Comparison of ENCODE assay signal across 8 mouse cellular contexts in the genomic region with DNA sequence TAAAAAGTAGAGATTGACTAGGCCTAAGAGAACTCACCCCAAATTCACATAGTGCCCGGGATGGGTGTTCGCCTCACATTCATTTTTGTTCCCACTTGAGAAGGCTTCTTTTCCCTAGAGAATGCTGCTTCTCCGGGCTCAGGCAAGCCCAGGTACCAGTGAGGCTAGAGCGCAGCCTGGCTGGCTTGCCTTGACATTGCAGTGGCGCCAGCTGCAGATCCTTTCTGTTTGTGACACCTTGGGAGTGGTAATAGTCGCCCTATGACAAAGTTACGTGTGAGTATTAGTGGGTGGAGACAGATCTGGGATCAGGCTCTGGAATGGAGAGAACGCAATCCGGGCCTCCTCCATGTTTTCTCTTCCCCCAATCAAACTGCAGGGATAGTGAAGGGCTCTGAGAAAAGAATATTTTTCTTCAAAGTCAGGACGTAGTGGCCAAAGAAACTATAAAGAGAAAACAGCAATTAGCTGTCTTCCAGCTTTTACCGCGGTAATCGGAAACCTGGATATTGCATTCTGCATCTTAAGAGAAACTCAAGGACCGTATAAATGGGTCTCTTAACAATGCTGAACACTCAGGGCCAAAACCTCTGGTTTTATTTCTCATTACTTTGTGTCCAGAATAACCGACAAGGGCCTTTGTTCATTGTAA. TPM values are rescaled to one million over a fixed set of nuclear protein-coding genes. Genes with fewer than 3 reads are reported as not detected.
A peak's percentile ranks its signal among the peaks of the same experiment; 100 is the strongest.
DNase-seq lines count a peak whose midpoint lies in the region; ATAC-seq lines count a peak whose summit lies in the region.

TSS of gene Zfp219 (minus strand) at position 248 of the 652 bp plus-strand sequence.

- 10% methylated on average over 15 of the region's 15 CpGs for WGBS in hindbrain, embryonic 12.5 days

- peak within 1 kb of the TSS; percentile 98 for H3K27ac ChIP-seq in hindbrain, embryonic 12.5 days

- H3K9ac ChIP-seq in hindbrain, embryonic 12.5 days: peak within 1 kb of the TSS; percentile 86

- no peaks in the 10 kb centered on the region for H3K9me3 ChIP-seq in hindbrain, embryonic 12.5 days (replicated peaks)

- ATAC-seq in hindbrain, embryonic 12.5 days (ENCODE audit: low FRiP score): peak; percentile 46

- no peaks in the 10 kb centered on the region for H3K36me3 ChIP-seq in hindbrain, embryonic 12.5 days

- H3K27me3 ChIP-seq in hindbrain, embryonic 12.5 days: no peaks in the 10 kb centered on the region

- DNase-seq in T-cell, adult 2 months (ENCODE audit: low spot score): peak; percentile 45
- DNase-seq in cerebellum, adult 9-11 months: peak; percentile 83
- DNase-seq in frontal cortex, postnatal 14 days (ENCODE audit: low spot score in 2 of 2): peak; percentile 67 to 77
- no peak for DNase-seq in layer of hippocampus, postnatal 25 days (ENCODE audit: extremely low spot score in 1 of 2, low spot score in 1 of 2)
- DNase-seq in lung, postnatal 10 days: peak; percentile 89
- peak; percentile 74 to 77 for DNase-seq in right cerebral cortex, adult 2 months (ENCODE audit: low spot score in 2 of 2)
- peak; percentile 80 for DNase-seq in urinary bladder, postnatal 14 days (ENCODE audit: low spot score)

- peaks cover 41% of the 10 kb centered on the region for H3K4me1 ChIP-seq in hindbrain, embryonic 12.5 days

- H3K4me3 ChIP-seq in hindbrain, embryonic 12.5 days: peak within 1 kb of the TSS; percentile 55

- H3K4me2 ChIP-seq in hindbrain, embryonic 12.5 days (replicated peaks): peak within 1 kb of the TSS; percentile 70

RNA-seq across cellular contexts. Expression of gene Zfp219, which starts in this region (rescaled TPM):
- 64.4 and 71.7 TPM in 2 replicates for polyA plus RNA-seq in hindbrain, embryonic 12.5 days (2016; fragmentation: Nextera tagmentation; extraction: Ambion mirVana)
- total RNA-seq in layer of hippocampus, postnatal 25 days (2021): 10 to 100 TPM; 36.0 to 39.0 TPM

Comparison
In these comparisons a context has a peak if more than half of its experiments do, and no peak if none do; other contexts are left out.
1. DNase-seq: peak in T-cell, adult 2 months (single experiment), cerebellum, adult 9-11 months (single experiment), frontal cortex, postnatal 14 days (2 of 2), lung, postnatal 10 days (single experiment), right cerebral cortex, adult 2 months (2 of 2) and urinary bladder, postnatal 14 days (single experiment); none in layer of hippocampus, postnatal 25 days (0 of 2).